Mouse (Mus musculus): ENCODE results near the gene Gm13283.
"Not testable (repeated sequence)": the region's sequence is repeated elsewhere in the genome, so short reads cannot be mapped to it uniquely, and the experiment has no call there.

The Gm13283 gene

GRCm38 (mm10) chr4:88763384-88764018 is 3.6 kb downstream of the Gm13283 start:
- DNase-seq = peak; percentile 22

- DNase-seq = not testable (repeated sequence)
These were observed 13.6 kb downstream of the Gm13283 start, which contains the start of gene Gm13290 for GRCm38 (mm10) chr4:88773534-88773933. TSS of gene Gm13290 (plus strand) at chr4:88773834.

- DNase-seq = not testable (repeated sequence)
These were observed 16.7 kb downstream of the Gm13283 start, which contains the start of gene Gm13289 for GRCm38 (mm10) chr4:88776622-88777021. TSS of gene Gm13289 (plus strand) at chr4:88776922.

- DNase-seq = not testable (repeated sequence)
These were observed 19.6 kb downstream of the Gm13283 start, which contains the start of gene Gm13272 for GRCm38 (mm10) chr4:88779550-88779949. TSS of gene Gm13272 (plus strand) at chr4:88779850.

- peak; percentile 14 for DNase-seq
These were observed 20.4 kb downstream of the Gm13283 start for GRCm38 (mm10) chr4:88780320-88780719.

- not testable (repeated sequence) for DNase-seq
These were observed 21.9 kb downstream of the Gm13283 start, which contains the start of gene Ifnz for GRCm38 (mm10) chr4:88781831-88782230. TSS of gene Ifnz (plus strand) at chr4:88782131.

GRCm38 (mm10) chr4:88782335-88782734 is 22.4 kb downstream of the Gm13283 start:
- DNase-seq = not testable (repeated sequence)

GRCm38 (mm10) chr4:88785409-88785808 is 25.5 kb downstream of the Gm13283 start, which contains the start of gene Gm13276:
TSS of gene Gm13276 (plus strand) at chr4:88785709.
- not testable (repeated sequence) for DNase-seq

GRCm38 (mm10) chr4:88788402-88788801 is 28.5 kb downstream of the Gm13283 start, which contains the start of gene Gm13277:
TSS of gene Gm13277 (plus strand) at chr4:88788632.
- peak; percentile 74 for DNase-seq

GRCm38 (mm10) chr4:88791250-88791649 is 31.3 kb downstream of the Gm13283 start, which contains the start of gene Gm13278:
TSS of gene Gm13278 (plus strand) at chr4:88791550.
- not testable (repeated sequence) for DNase-seq

- peak; percentile 73 for DNase-seq
These were observed 34.2 kb downstream of the Gm13283 start, which contains the start of gene Gm13275 for GRCm38 (mm10) chr4:88793936-88794675. TSS of gene Gm13275 (plus strand) at chr4:88794487.

GRCm38 (mm10) chr4:88797097-88797496 is 37.2 kb downstream of the Gm13283 start, which contains the start of gene Gm13279:
TSS of gene Gm13279 (plus strand) at chr4:88797397.
- not testable (repeated sequence) for DNase-seq

GRCm38 (mm10) chr4:88799365-88799764 is 39.4 kb downstream of the Gm13283 start, which contains the start of gene Gm13285:
TSS of gene Gm13285 (plus strand) at chr4:88799665.
- DNase-seq = not testable (repeated sequence)

- DNase-seq = not testable (repeated sequence)
These were observed 43.0 kb downstream of the Gm13283 start, which contains the start of gene Gm13287 for GRCm38 (mm10) chr4:88802954-88803353. TSS of gene Gm13287 (plus strand) at chr4:88803254.

- DNase-seq = not testable (repeated sequence)
These were observed 45.3 kb downstream of the Gm13283 start, which contains the start of gene Gm13288 for GRCm38 (mm10) chr4:88805231-88805630. TSS of gene Gm13288 (plus strand) at chr4:88805531.

- not testable (repeated sequence) for DNase-seq
These were observed 45.8 kb downstream of the Gm13283 start for GRCm38 (mm10) chr4:88805761-88806160.

Data from thymus, postnatal 4 days (tissue).